Mouse (Mus musculus) neural tube, embryonic 12.5 days (tissue): Measurements from ENCODE around the gene Rorc. TPM values are rescaled to one million over a fixed set of nuclear protein-coding genes. Genes with fewer than 3 reads are reported as not detected.

Experiments
- ATAC-seq: fragments of 200-750 bp; cut with Nextera tagmentation; 2 replicates; pipeline ENCODE4 v1.8.0; 2017; ENCODE audit warnings: low read depth, mild to moderate bottlenecking, moderate TSS enrichment, moderate library complexity; ENCODE audit not compliant: low FRiP score
- H3K27ac ChIP-seq: fragments of 300-500 bp; sonication (generic); 2 replicates; pipeline ENCODE4 v1.5.1; 2016
- H3K27me3 ChIP-seq: fragments of 300-500 bp; sonication (generic); replicated peaks from 2 replicates; pipeline ENCODE4 v1.6.1; 2016; ENCODE audit warnings: mild to moderate bottlenecking
- H3K36me3 ChIP-seq: fragments of 300-500 bp; sonication (generic); 2 replicates; pipeline ENCODE4 v1.6.1; 2016; ENCODE audit warnings: mild to moderate bottlenecking
- H3K4me1 ChIP-seq: fragments of 300-500 bp; sonication (generic); 2 replicates; pipeline ENCODE4 v1.6.1; 2016
- H3K4me2 ChIP-seq: fragments of 300-500 bp; sonication (generic); replicated peaks from 2 replicates; pipeline ENCODE4 v1.6.1; 2016; ENCODE audit warnings: mild to moderate bottlenecking
- H3K4me3 ChIP-seq: fragments of 300-500 bp; sonication (generic); 2 replicates; pipeline ENCODE4 v1.5.1; 2016
- H3K9ac ChIP-seq: fragments of 300-500 bp; sonication (generic); 2 replicates; pipeline ENCODE4 v1.6.1; 2016; ENCODE audit warnings: mild to moderate bottlenecking
- H3K9me3 ChIP-seq: fragments of 300-500 bp; sonication (generic); 2 replicates; pipeline ENCODE4 v1.6.1; 2016; ENCODE audit warnings: mild to moderate bottlenecking
- WGBS: fragments of 180-500 bp; shearing (Covaris S2); methylation state at CpG from one replicate; pipeline ENCODE4 v1.1.7; 2016; 5-methylcytosine and 5-hydroxymethylcytosine counted together
- polyA plus RNA-seq: library from polyadenylated mRNA; unstranded; fragments of >200 nt; fragmentation: Nextera tagmentation; extraction: Ambion mirVana; gene quantifications from 2 replicates; pipeline ENCODE4 v1.2.1, GENCODE M21; 2016

The Rorc gene
- polyA plus RNA-seq, 1 experiment from 2014 or later, result 0.20 TPM

DNA sequence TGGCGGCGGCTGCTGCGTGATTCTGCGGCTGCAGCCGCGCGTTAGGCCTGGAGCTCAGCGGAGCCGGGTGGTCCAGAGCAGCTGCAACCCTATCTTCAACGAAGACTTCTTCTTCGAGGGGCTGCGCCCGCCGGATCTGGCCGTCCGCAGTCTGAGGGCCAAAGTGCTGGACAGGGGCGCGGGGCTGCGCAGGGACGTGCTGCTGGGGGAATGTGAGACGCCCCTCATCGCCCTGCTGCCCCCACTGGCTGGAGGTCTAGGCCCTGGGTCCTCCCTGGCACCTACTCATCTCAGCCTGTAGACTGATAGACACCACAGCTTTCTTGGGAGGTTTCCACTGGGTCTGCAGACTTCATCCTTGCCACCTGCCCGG, 8.5 kb upstream of the Rorc start:
- Histone ChIP-seq H3K9me3 (no peaks in the 10 kb centered on the region), H3K27me3 (peaks cover 40% of the 10 kb centered on the region), H3K4me3 (peak overlapping the region; percentile 48), H3K9ac (peak overlapping the region; percentile 87), H3K4me2 (peak overlapping the region; percentile 91), H3K27ac (no peak overlapping the region), H3K4me1 (peaks cover 7% of the 10 kb centered on the region; the same call in 1 of the 2 replicates), H3K36me3 (no peaks in the 10 kb centered on the region)
- ATAC-seq, result peak; percentile 43
- WGBS, result 4% methylated on average over 23 of the region's 23 CpGs

DNA sequence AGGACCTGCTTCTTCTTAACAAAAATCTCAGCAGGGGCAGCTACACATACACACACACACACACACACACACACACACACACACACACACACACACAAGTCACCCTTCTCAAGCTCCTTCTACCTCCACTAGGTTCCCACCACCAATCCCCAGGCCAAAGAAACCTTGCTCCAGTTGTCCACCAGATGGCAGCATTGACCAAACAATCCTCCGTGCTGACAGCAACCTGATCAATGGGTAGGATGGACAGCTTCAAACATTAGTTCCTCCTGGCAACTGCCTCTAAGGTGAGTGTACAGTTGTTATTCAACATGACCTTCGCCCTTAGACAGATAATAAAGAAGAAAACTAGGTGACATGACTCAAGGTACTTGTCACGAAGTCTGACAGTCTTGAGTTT, 5.8 kb upstream of the Rorc start:
- Histone ChIP-seq H3K27ac (no peak overlapping the region), H3K9me3 (no peaks in the 10 kb centered on the region), H3K9ac (no peak overlapping the region), H3K27me3 (peaks cover 40% of the 10 kb centered on the region), H3K4me3 (no peak overlapping the region), H3K4me2 (no peak overlapping the region), H3K4me1 (peaks cover 11% of the 10 kb centered on the region; the same call in 1 of the 2 replicates), H3K36me3 (no peaks in the 10 kb centered on the region)
- ATAC-seq, result 0 out of 2 replicates have a peak, but pooled peaks have one; percentile 13
- 28% methylated on average over 3 of the region's 3 CpGs for WGBS

DNA sequence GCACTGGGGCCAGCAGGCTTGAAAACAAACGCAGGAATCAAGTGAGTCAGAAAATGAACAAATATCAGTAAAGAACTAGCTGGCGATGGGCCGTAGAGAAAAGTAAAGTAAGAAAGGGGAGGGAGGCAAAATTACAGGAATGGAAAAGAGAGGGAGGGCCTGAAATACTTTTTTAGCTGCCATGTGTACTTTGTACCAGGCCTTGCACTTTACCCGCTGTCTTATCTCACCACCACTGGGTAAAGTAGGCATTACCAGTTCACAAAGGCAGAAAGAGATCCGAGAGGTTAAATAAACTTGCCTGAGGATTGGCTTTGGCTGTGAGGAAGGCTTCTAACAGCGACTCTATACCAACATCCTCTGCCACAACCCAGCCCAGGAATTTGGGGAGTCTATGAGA, 5.1 kb upstream of the Rorc start:
- whole genome bisulfite sequencing, result 86% methylated on average over 6 of the region's 6 CpGs
- H3K4me2 ChIP-seq, result no peak overlapping the region
- peaks cover 32% of the 10 kb centered on the region for H3K27me3 ChIP-seq
- ATAC-seq, result no peak
- H3K4me3 ChIP-seq, result no peak overlapping the region
- H3K9ac ChIP-seq, result no peak overlapping the region
- no peak overlapping the region for H3K27ac ChIP-seq
- no peaks in the 10 kb centered on the region for H3K9me3 ChIP-seq
- 0 out of 2 replicates have a peak, but pooled peaks cover 12% of the 10 kb centered on the region for H3K4me1 ChIP-seq
- no peaks in the 10 kb centered on the region for H3K36me3 ChIP-seq

DNA sequence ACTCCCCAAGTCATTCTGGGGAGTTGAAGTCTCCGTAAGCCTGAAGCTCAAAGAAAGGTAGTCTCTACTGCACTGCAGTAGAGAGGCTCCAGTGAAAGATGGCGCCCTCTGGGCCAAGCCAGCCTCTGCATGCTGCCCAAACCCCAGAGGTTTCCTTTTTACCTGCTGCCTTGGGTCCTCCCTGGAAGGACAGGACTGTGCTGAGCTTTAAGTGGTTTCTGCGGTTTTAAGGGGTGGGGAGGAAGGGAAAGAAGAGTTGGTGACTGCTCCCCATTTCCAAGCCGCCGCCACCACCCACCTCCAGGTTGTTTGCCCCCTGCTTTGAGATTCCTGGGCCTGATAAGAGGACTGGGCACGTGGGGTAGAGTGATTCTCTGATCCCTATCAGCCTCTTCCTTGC, 4.0 kb upstream of the Rorc start:
- Histone ChIP-seq H3K4me3 (no peak overlapping the region), H3K9me3 (no peaks in the 10 kb centered on the region), H3K36me3 (no peaks in the 10 kb centered on the region), H3K27ac (no peak overlapping the region), H3K27me3 (peaks cover 28% of the 10 kb centered on the region), H3K9ac (no peak overlapping the region), H3K4me1 (peaks cover 23% of the 10 kb centered on the region), H3K4me2 (no peak overlapping the region)
- ATAC-seq, result no peak
- WGBS, result 72% methylated on average over 6 of the region's 6 CpGs

DNA sequence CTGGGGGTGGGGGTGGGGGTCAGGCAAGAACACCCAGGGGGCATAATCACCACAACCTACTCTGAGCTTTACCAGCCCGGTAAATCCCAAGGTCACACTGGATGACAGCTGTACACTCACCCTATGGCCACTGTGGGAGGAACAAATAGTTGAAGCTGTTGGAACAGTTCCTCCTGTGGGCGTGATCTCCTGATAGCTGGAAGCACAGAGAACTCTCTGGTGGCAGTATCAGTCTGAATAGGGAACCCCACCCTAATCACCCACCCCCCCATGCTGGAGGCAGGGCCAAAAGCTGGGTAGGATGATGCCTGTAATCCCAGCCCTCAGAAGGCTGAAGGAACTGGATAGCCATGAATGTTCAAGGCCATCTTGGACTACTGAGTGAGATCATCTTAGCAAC, 2.9 kb upstream of the Rorc start:
- 73% methylated on average over 2 of the region's 2 CpGs for whole genome bisulfite sequencing

DNA sequence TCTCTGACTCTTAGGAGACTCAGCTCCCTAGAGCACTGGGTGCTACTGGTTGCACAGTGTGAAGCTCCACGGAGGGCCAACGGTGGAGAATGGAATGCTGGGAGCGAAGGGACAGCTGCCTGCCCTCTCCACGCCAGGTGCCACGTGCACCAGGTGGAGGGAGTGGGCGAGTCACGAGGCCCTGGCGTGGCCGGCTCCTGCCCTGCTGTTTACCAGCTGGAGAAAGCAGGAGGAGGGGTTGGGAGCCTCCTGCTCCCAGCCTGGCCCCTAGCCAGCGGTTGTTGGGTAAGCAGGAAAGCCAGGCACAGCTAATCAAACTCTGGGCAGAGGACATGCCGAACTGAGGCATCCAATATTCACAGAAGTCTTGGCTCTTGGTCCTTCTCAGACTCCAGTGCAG, 957 bp upstream of the Rorc start:
- Histone ChIP-seq H3K4me3 (no peak overlapping the region), H3K9ac (no peak overlapping the region), H3K27ac (no peak overlapping the region), H3K4me1 (peaks cover 19% of the 10 kb centered on the region), H3K4me2 (peak overlapping the region; percentile 41), H3K36me3 (no peaks in the 10 kb centered on the region), H3K27me3 (0 out of 2 replicates have a peak, but pooled peaks cover 5% of the 10 kb centered on the region), H3K9me3 (no peaks in the 10 kb centered on the region)
- 5% methylated on average over 11 of the region's 11 CpGs for WGBS
- ATAC-seq, result 0 out of 2 replicates have a peak, but pooled peaks have one; percentile 17

More for the DNA sequence above, 2.9 kb upstream of the Rorc start:
- H3K4me2 ChIP-seq, result no peak overlapping the region
- H3K4me1 ChIP-seq, result peaks cover 19% of the 10 kb centered on the region
- no peak overlapping the region for H3K9ac ChIP-seq
- H3K4me3 ChIP-seq, result no peak overlapping the region
- H3K36me3 ChIP-seq, result no peaks in the 10 kb centered on the region
- ATAC-seq, result no peak
- H3K27me3 ChIP-seq, result peaks cover 19% of the 10 kb centered on the region
- no peak overlapping the region for H3K27ac ChIP-seq
- H3K9me3 ChIP-seq, result no peaks in the 10 kb centered on the region

DNA sequence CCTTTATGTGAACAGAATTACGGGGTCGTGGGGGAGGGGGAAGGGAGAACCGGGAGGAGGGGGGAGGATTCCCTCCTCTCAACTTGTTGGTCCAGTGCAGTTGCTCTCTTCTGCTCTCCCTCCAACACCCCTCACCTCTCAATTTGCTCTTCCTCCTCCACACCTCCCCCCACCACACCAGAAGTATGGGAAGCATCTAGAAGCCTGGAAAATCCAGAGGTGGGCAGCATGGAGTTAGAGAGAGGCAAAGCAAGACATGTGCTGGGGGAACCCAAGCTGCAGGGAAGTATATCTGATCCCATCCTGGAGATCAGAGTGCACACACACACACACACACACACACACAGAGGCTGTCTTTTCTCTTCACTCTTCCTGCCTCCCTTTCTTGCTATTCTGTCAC, 556 bp upstream of the Rorc start:
- peak overlapping the region; percentile 41 for H3K4me2 ChIP-seq

DNA sequence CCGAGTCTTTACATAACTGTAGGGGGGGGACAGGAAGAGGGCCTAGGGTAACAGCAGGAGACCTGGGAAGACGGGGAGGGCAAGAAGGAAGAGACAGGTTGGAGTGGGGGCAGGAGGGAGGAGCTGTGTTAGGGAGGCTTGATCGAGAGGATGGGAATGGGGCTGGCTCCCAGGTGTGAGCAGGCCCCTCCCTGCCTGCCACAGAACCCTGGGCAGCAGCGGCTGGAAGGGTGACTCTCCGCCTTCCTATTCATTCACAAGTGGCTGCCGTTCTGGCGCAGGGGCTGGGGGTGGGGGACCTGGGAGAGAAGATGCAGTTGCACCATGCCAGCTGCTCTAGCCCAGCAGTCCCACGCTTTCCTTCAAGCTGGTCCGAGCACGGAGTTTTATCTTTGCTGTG, 496 bp downstream of the Rorc start:
- no peak overlapping the region for H3K9ac ChIP-seq

More for the DNA sequence above, 556 bp upstream of the Rorc start:
- H3K4me3 ChIP-seq, result no peak overlapping the region
- H3K4me1 ChIP-seq, result peaks cover 19% of the 10 kb centered on the region
- WGBS, result 6% methylated on average over 3 of the region's 3 CpGs
- no peak overlapping the region for H3K9ac ChIP-seq
- ATAC-seq, result no peak
- no peak overlapping the region for H3K27ac ChIP-seq
- 0 out of 2 replicates have a peak, but pooled peaks cover 5% of the 10 kb centered on the region for H3K27me3 ChIP-seq
- no peaks in the 10 kb centered on the region for H3K9me3 ChIP-seq
- H3K36me3 ChIP-seq, result no peaks in the 10 kb centered on the region

DNA sequence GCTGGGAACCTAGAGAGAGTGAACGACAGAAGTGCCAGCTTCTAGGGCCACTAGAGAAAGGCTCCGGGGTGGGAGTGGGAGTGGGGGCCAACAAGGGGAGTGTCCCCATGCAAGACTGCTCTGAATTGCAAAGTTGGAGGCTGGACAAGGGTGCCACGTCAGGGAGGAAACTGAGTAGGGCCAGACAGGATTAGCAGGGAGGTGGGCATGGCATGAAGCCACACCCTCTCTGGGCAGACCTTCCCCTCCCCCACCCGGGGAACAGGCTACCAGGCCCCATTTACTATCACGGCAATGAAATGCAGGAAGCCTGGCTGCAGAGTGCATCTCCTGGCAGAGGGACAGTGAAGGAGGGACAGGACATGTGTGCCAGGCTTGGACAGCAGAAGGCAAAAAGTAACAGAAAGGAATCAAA, 1.0 kb downstream of the Rorc start:
- no peak overlapping the region for H3K27ac ChIP-seq
- WGBS, result 1% methylated on average over 5 of the region's 5 CpGs

More for the DNA sequence above, 496 bp downstream of the Rorc start:
- H3K27me3 ChIP-seq, result 0 out of 2 replicates have a peak, but pooled peaks cover 5% of the 10 kb centered on the region
- no peaks in the 10 kb centered on the region for H3K36me3 ChIP-seq
- H3K4me3 ChIP-seq, result no peak overlapping the region
- H3K27ac ChIP-seq, result no peak overlapping the region
- no peaks in the 10 kb centered on the region for H3K9me3 ChIP-seq
- peak overlapping the region; percentile 42 for H3K4me2 ChIP-seq
- WGBS, result 4% methylated on average over 10 of the region's 10 CpGs
- peaks cover 19% of the 10 kb centered on the region for H3K4me1 ChIP-seq
- peak; percentile 57 for ATAC-seq

DNA sequence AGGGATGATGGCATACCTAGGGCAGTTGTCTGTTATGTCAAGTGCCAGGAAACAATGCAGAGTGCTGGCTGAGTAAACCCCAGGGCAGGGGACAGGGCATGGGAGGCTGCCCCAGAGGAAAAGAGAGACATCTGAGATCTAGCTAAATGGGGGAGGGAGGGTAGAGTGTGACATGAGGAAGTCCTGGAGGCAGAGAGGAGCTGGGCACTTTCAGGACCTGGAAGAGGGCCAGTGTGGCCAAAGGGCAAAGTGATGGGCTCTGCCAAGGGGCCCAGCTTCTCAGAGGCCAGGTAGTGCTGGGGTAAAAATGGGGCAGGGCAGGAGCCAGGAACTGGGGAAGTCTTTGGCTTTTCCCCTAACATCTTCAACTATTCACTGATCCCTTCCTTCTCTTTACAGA, 2.0 kb downstream of the Rorc start:
- 0 out of 2 replicates have a peak, but pooled peaks cover 5% of the 10 kb centered on the region for H3K27me3 ChIP-seq
- no peak overlapping the region for H3K27ac ChIP-seq
- H3K9ac ChIP-seq, result no peak overlapping the region
- no peak overlapping the region for H3K4me2 ChIP-seq
- H3K4me1 ChIP-seq, result peaks cover 19% of the 10 kb centered on the region
- no peak for ATAC-seq
- no peak overlapping the region for H3K4me3 ChIP-seq
- no peaks in the 10 kb centered on the region for H3K36me3 ChIP-seq
- H3K9me3 ChIP-seq, result no peaks in the 10 kb centered on the region

More for the DNA sequence above, 1.0 kb downstream of the Rorc start:
- Histone ChIP-seq H3K4me2 (peak overlapping the region; percentile 42), H3K36me3 (no peaks in the 10 kb centered on the region), H3K4me3 (no peak overlapping the region), H3K9ac (no peak overlapping the region), H3K4me1 (peaks cover 19% of the 10 kb centered on the region), H3K9me3 (no peaks in the 10 kb centered on the region), H3K27me3 (0 out of 2 replicates have a peak, but pooled peaks cover 5% of the 10 kb centered on the region)
- peak; percentile 17; the same call in 1 of the 2 replicates for ATAC-seq

DNA sequence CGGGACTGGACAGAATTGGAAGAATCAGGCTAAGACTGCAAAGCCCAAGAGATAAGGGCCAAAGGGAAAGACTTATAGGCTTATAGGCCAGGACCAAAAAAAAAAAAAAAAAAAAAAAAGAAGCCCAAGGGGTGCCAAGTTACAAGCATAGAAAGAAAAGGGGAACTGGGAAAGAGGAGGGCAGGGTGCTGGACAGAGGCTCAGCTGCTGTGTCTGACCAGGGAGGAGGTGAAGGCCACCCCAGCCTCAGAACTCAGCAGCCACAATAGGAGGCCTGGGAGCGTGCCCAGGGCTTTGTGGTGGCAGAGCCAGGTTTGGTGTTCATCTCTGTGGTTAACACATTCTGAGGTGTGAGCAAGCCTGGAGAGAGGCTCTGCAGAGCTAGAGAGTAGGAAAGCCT, 2.6 kb downstream of the Rorc start:
- 79% methylated on average over 2 of the region's 2 CpGs for WGBS
- H3K4me1 ChIP-seq, result peaks cover 19% of the 10 kb centered on the region
- H3K9ac ChIP-seq, result no peak overlapping the region
- no peak overlapping the region for H3K4me3 ChIP-seq
- H3K27ac ChIP-seq, result no peak overlapping the region
- ATAC-seq, result no peak
- H3K9me3 ChIP-seq, result no peaks in the 10 kb centered on the region
- H3K27me3 ChIP-seq, result 0 out of 2 replicates have a peak, but pooled peaks cover 5% of the 10 kb centered on the region
- no peaks in the 10 kb centered on the region for H3K36me3 ChIP-seq
- no peak overlapping the region for H3K4me2 ChIP-seq

DNA sequence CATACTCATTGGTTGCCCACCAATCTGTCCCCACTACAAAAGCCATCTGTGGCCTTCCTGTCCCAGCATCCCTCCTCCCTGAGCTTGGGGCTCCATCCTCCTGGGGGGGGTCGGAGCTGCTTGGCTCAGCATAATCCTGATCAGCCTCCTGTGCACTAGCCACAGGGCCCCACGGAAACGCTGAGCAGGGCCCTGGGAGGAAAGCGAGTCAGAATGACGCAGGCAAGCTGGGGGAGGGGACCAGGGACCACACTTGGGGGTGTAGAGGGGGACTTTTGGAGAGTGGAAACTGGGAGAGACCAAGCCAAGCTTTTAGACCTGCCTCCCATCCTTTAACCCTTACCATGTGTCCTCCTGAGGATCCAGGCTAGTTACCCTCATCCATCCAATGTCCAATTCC, 3.3 kb downstream of the Rorc start:
- WGBS, result 55% methylated on average over 5 of the region's 5 CpGs
- Histone ChIP-seq H3K27ac (no peak overlapping the region), H3K4me3 (no peak overlapping the region), H3K36me3 (no peaks in the 10 kb centered on the region), H3K9me3 (no peaks in the 10 kb centered on the region), H3K4me1 (peaks cover 19% of the 10 kb centered on the region), H3K27me3 (0 out of 2 replicates have a peak, but pooled peaks cover 5% of the 10 kb centered on the region), H3K4me2 (no peak overlapping the region), H3K9ac (no peak overlapping the region)
- no peak for ATAC-seq
